Mouse (Mus musculus) layer of hippocampus, postnatal 10 days (tissue): ENCODE measurements at regions not wholly inside any gene's neighbourhood (a gene's known extent, or its start where the extent isn't known, plus 50 kb on each side); places are given as distances from the start of the nearest gene placed in this dataset.
"Not testable (repeated sequence)": the region's sequence is repeated elsewhere in the genome, so short reads cannot be mapped to it uniquely, and the experiment has no call there.

Experiments used
- DNase-seq, 2 experiments: peaks; one replicate each; pipeline ENCODE4 v3.0.0; 2021; ENCODE audit warnings: low spot score in 2 of 2

GRCm38 (mm10) chr13:5601648-5602047 is 259.6 kb upstream of the Klf6 start:
- DNase-seq, result no peak

DNA sequence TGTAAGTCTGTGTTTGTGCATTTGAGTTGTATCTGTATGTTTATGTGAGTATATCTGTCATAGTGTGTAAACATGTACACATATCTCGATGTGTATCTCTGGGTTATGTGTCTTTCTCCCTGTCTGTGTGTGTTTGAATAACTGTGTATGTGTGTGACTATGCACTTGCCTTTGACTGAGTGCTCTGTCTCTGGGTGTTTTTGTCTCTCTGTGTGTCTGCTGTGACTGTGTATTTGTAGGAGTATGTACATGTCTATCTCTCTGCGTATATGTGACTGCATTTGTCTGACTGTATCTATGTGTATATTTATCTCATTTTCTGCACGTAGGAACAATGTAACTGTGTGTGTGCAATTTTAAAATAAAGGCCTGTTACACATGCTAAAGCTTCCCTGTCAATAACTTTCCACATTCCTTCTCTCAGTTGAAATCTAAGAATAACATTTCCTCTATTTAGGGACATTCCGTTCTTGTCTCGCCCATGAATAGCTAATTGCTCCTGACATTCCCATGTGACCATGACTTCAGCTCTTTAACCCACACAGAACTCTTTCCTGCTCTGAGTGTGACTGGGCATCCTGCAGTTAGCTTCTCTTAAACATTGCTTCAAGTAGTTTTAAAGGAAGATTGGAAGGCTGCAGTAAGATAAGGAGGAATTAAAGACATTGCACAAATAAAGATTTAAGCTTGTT is 257.2 kb upstream of the Klf6 start:
- no peak for DNase-seq

- DNase-seq, result no peak
Observed at GRCm38 (mm10) chr13:5605418-5605817, 255.9 kb upstream of the Klf6 start.

DNA sequence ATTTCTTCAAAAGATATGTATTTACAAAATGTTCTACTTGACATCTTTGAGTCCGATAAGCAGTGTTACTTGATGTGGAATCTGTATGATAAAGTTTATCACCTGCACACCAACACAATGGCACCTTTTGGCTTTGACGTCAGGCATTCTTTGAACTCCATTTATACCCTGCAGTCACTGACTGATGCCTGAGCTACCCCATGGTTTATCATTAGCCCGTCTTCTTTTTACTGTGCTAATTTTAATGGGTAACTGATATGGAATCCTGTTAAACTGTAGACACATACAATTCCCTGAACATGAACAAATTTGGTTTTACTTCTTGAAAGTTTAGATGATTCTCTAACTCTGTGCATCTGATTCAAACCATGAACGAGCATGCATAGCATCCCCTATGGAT is 253.8 kb upstream of the Klf6 start:
- no peak for DNase-seq

DNA sequence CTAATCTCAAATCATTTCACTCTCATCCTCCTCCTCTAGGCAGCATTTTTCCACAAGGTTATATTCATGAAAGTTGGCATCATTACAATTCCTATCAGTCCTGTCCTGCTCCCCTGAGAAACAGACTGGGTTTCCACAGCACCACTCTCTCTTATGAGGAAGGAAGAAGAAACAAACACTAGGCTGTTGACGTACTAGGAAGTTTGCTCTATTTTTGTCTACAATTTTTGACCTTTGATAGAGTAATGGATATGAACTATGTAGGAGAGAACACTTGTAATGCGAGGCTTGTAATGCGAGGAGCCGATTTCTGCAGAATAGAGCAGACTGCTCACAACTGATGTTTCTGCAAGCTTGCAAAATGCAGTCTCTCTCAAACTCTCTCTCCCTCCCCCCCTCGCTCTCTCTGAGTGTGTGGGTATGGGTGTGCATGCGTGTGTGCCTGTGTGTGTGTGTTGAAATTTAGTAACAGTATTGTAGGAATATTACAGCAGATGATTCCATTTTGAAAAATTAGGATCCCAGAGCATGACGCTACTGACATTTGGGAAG is 247.0 kb upstream of the Klf6 start:
- DNase-seq, result no peak

- DNase-seq, result no peak
Observed at GRCm38 (mm10) chr13:5614833-5615232, 246.4 kb upstream of the Klf6 start.

- no peak for DNase-seq
Observed at GRCm38 (mm10) chr13:5615327-5615726, 246.0 kb upstream of the Klf6 start.

DNA sequence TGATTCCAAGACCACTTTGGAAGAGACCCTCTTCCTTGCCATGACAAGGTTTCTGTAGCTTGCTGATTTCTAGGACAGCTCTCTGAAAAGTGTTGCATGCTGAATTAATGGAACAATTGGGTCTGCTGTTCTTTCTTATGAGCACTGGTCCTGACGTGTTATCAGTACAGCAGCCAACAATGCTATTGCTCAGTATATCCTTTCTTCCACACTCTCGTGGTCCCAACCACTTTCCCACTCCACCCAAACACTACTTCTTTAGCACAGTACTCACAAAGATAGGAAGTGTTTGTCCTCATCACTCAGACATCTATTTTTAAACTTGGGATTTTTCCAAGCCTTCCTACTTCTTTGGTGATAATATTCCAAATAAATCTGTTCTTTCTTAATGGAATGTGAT is 233.2 kb upstream of the Klf6 start:
- DNase-seq, result no peak

GRCm38 (mm10) chr13:5634960-5635359 is 226.3 kb upstream of the Klf6 start:
- DNase-seq, result no peak

GRCm38 (mm10) chr13:5641743-5642510 is 219.4 kb upstream of the Klf6 start:
- DNase-seq, result no peak

DNA sequence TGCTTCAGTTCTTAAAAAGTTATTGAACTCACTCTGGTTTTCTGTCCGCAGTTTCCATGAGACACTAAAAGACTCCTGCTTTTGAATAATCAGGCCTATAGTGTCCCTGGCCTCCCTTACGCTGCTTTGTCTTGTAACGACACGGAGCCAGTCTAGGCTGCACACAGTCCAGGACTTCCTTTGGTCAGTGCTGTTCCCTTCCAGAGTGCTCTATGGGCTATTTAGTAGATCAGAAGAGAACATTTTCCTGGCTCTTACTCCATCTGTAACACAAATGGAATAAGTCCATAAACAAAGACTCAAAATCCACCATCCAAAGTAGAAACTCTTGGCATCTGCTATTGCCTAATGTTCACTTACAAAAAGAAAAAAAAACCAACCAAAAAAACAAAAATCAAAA is 213.0 kb upstream of the Klf6 start:
- no peak for DNase-seq

- DNase-seq, result no peak
Observed at GRCm38 (mm10) chr13:5657556-5657955, 203.7 kb upstream of the Klf6 start.

GRCm38 (mm10) chr13:5666235-5667007 is 194.9 kb upstream of the Klf6 start:
- DNase-seq, result no peak

DNA sequence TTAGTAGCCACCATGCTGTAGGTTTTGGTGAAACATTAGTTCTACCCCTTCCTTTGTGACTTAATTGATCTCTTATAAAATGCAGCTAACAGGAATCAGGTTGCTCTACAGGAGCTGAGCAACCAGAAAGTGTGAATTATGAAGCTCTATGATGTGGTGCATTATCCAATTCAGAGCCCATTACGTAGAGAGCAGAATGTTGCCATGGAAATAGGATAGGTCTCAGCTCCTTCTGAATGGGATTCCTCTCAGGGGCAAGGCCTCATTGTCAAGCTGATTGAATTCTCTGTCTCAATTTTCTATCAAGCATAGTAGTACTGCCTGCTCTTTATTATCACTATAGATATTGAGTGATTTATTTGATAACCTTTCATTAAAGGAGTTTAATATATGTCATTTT is 185.6 kb upstream of the Klf6 start:
- no peak for DNase-seq

GRCm38 (mm10) chr13:5690124-5690523 is 171.2 kb upstream of the Klf6 start:
- no peak for DNase-seq

DNA sequence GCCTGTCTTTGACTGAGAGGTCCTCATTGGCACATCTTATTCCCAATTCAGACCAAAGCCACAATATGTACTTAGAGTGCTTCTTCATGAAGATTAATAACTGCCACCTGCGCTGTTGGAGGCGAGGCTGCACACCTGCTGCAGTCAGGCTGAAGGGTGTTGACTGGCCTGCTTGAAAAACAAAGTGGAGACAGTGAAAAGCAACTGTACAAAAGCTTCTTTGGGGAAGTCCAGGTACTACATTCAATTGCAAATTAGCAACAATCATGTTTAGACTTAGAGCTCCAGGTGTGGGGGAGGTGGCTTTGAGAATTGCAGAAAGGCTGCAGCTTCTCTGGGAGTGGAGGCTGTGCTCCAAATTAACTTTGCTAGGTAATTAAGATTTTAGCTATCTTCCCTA is 170.6 kb upstream of the Klf6 start:
- DNase-seq, result not testable (repeated sequence)

- DNase-seq, result no peak
Observed at GRCm38 (mm10) chr13:5694626-5695025, 166.7 kb upstream of the Klf6 start.

- DNase-seq, result not testable (repeated sequence)
Observed at GRCm38 (mm10) chr13:5695581-5695980, 165.7 kb upstream of the Klf6 start.

DNA sequence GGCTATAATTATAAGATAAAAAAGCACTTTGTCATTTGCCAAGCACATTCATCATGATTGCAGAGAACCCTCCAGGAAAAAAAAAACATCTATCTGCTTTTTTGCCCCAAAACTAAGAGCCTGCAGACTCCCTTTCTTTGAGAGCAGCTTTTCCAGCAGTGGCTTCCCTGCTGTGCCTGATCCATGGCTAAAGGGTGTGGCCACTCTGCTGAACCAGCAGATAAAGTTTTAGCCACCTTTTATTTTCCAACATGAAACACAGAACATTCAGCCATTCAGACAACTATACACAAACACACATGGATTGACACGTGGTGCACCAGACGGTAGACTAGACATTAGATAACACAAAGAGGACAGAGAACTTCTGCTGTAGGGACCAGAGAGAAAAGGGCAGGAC is 164.9 kb upstream of the Klf6 start:
- no peak for DNase-seq

GRCm38 (mm10) chr13:5697329-5697728 is 164.0 kb upstream of the Klf6 start:
- not testable (repeated sequence) for DNase-seq

GRCm38 (mm10) chr13:5702071-5702470 is 159.2 kb upstream of the Klf6 start:
- DNase-seq, result no peak

DNA sequence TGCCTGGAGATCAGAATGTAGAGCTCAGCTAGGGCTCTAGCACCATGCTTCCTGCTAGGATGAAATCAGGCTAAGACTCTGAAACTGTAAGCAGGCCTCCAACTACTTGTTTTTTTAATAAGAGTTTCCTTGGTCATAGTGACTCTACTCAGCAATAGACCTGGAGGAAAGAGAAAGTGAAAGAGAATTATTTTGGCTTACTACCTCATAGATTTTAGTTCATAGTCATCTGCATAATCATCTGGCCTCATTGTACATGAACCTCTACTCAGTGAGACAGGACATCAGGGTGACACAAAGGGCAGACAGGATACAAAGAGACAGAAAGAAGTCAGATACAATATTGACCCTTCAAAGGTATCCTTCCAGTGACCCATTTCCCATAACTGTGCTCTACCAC is 156.3 kb upstream of the Klf6 start:
- no peak for DNase-seq
